Mouse (Mus musculus) forebrain, embryonic 14.5 days (tissue): ENCODE measurements around the gene Utp20. TPM values are rescaled to one million over a fixed set of nuclear protein-coding genes. Genes with fewer than 3 reads are reported as not detected.
"Not testable (repeated sequence)": the region's sequence is repeated elsewhere in the genome, so short reads cannot be mapped to it uniquely, and the experiment has no call there.

Source experiments
- ATAC-seq: fragments of 200-750 bp; cut with Nextera tagmentation; 2 replicates; pipeline ENCODE4 v1.8.0; 2017; ENCODE audit warnings: mild to moderate bottlenecking, moderate library complexity
- DNase-seq: peaks from one replicate; pipeline ENCODE4 v3.0.0-alpha.2; 2015; ENCODE audit warnings: low spot score
- H3K27ac ChIP-seq: fragments of 300-500 bp; sonication (generic); 2 replicates; pipeline ENCODE4 v1.5.1; 2014; ENCODE audit warnings: low read depth, mild to moderate bottlenecking, control low read depth, low read length, moderate library complexity
- H3K27me3 ChIP-seq: fragments of 300-500 bp; sonication (generic); replicated peaks from 2 replicates; pipeline ENCODE4 v1.6.1; 2014; ENCODE audit warnings: low read length, control low read depth, mixed read lengths; ENCODE audit not compliant: control insufficient read depth, insufficient read depth
- H3K36me3 ChIP-seq: fragments of 300-500 bp; sonication (generic); 2 replicates; pipeline ENCODE4 v1.6.1; 2014; ENCODE audit warnings: low read length, control low read depth; ENCODE audit not compliant: control insufficient read depth, insufficient read depth
- H3K4me1 ChIP-seq: fragments of 300-500 bp; sonication (generic); 2 replicates; pipeline ENCODE4 v1.6.1; 2014; ENCODE audit warnings: antibody characterized with exemption, low read length, control low read depth; ENCODE audit not compliant: control insufficient read depth, insufficient read depth
- H3K4me2 ChIP-seq: fragments of 300-500 bp; sonication (generic); 2 replicates; pipeline ENCODE4 v1.6.1; 2014; ENCODE audit warnings: mild to moderate bottlenecking, control low read depth, low read length
- H3K4me3 ChIP-seq: fragments of 300-500 bp; sonication (generic); 2 replicates; pipeline ENCODE4 v1.5.1; 2014; ENCODE audit warnings: low read depth, low read length, control low read depth
- H3K9ac ChIP-seq: fragments of 300-500 bp; sonication (generic); 2 replicates; pipeline ENCODE4 v1.6.1; 2014; ENCODE audit warnings: mild to moderate bottlenecking, low read length, control low read depth, moderate library complexity
- H3K9me3 ChIP-seq: fragments of 300-500 bp; sonication (generic); replicated peaks from 2 replicates; pipeline ENCODE4 v1.6.1; 2016; ENCODE audit warnings: low read length, control low read depth, mixed read lengths; ENCODE audit not compliant: control insufficient read depth
- WGBS: fragments of 180-500 bp; shearing (Covaris S2); extraction: QIAGEN DNeasy Blood & Tissue Kit; methylation state at CpG from one replicate; pipeline ENCODE4 v1.1.7; 2014; 5-methylcytosine and 5-hydroxymethylcytosine counted together
- polyA plus RNA-seq: library from polyadenylated mRNA; unstranded; fragments of >200 nt; fragmentation: Nextera tagmentation; extraction: Ambion mirVana; gene quantifications from 2 replicates; pipeline ENCODE4 v1.2.1, GENCODE M21; 2014

The Utp20 gene
- polyA plus RNA-seq, 1 experiment from 2014 or later, result 11.7 TPM

- H3K27me3 ChIP-seq, result no peaks in the 10 kb centered on the region
- ATAC-seq (no peak), DNase-seq (no peak)
- no peak overlapping the region for H3K4me3 ChIP-seq
- no peaks in the 10 kb centered on the region for H3K4me1 ChIP-seq
- H3K9ac ChIP-seq, result no peak overlapping the region
- no peaks in the 10 kb centered on the region for H3K9me3 ChIP-seq
- no peak overlapping the region for H3K4me2 ChIP-seq
- 71% methylated on average over 2 of the region's 2 CpGs for WGBS
- H3K36me3 ChIP-seq, result no peaks in the 10 kb centered on the region
- H3K27ac ChIP-seq, result no peak overlapping the region
Measured at GRCm38 (mm10) chr10:88834227-88834626, 7.6 kb upstream of the Utp20 start.

- Histone ChIP-seq H3K4me1 (peaks cover 11% of the 10 kb centered on the region), H3K36me3 (peaks cover 11% of the 10 kb centered on the region; the same call in 1 of the 2 replicates), H3K9ac (no peak overlapping the region), H3K4me2 (no peak overlapping the region), H3K4me3 (no peak overlapping the region), H3K27me3 (no peaks in the 10 kb centered on the region), H3K9me3 (no peaks in the 10 kb centered on the region), H3K27ac (no peak overlapping the region)
- DNase-seq, result no peak
- ATAC-seq, result no peak
Measured at GRCm38 (mm10) chr10:88828361-88828760, 1.8 kb upstream of the Utp20 start.

- Histone ChIP-seq H3K4me1 (peaks cover 11% of the 10 kb centered on the region), H3K36me3 (peaks cover 16% of the 10 kb centered on the region), H3K9me3 (no peaks in the 10 kb centered on the region), H3K4me2 (peak overlapping the region; percentile 80), H3K4me3 (0 out of 2 replicates have a peak overlapping the region, but pooled peaks have one; percentile 63), H3K27ac (no peak overlapping the region), H3K9ac (no peak overlapping the region), H3K27me3 (no peaks in the 10 kb centered on the region)
- WGBS, result 93% methylated on average over 4 of the region's 4 CpGs
- DNase-seq (no peak), ATAC-seq (no peak)
Measured at GRCm38 (mm10) chr10:88827596-88827995, 992 bp upstream of the Utp20 start.

- 5% methylated on average over 6 of the region's 6 CpGs for WGBS
- peak; percentile 67 for ATAC-seq
Measured at GRCm38 (mm10) chr10:88826947-88827306, 323 bp upstream of the Utp20 start.

GRCm38 (mm10) chr10:88817335-88817734 lies 9.3 kb downstream of the Utp20 start:
- Histone ChIP-seq H3K9ac (no peak overlapping the region), H3K9me3 (no peaks in the 10 kb centered on the region), H3K4me3 (no peak overlapping the region), H3K36me3 (peaks cover 76% of the 10 kb centered on the region), H3K27me3 (no peaks in the 10 kb centered on the region), H3K4me1 (no peaks in the 10 kb centered on the region), H3K4me2 (no peak overlapping the region), H3K27ac (no peak overlapping the region)
- ATAC-seq (no peak), DNase-seq (no peak)
- WGBS, result 95% methylated on average over 5 of the region's 5 CpGs

More at GRCm38 (mm10) chr10:88826947-88827306, 323 bp upstream of the Utp20 start:
- H3K4me1 ChIP-seq, result peaks cover 11% of the 10 kb centered on the region
- peak overlapping the region; percentile 80 for H3K4me2 ChIP-seq
- H3K4me3 ChIP-seq, result peak overlapping the region; percentile 63
- not testable (repeated sequence) for H3K27me3 ChIP-seq, H3K9me3 ChIP-seq, H3K27ac ChIP-seq, DNase-seq
- peaks cover 19% of the 10 kb centered on the region for H3K36me3 ChIP-seq
- peak overlapping the region; percentile 62 for H3K9ac ChIP-seq

GRCm38 (mm10) chr10:88815256-88815655 lies 11.3 kb downstream of the Utp20 start:
- WGBS, result 88% methylated on average over 2 of the region's 2 CpGs

GRCm38 (mm10) chr10:88811704-88812103 lies 14.9 kb downstream of the Utp20 start:
- DNase-seq, result no peak
- H3K4me2 ChIP-seq, result no peak overlapping the region
- no peak for ATAC-seq
- H3K9ac ChIP-seq, result no peak overlapping the region
- no peak overlapping the region for H3K27ac ChIP-seq
- no peaks in the 10 kb centered on the region for H3K27me3 ChIP-seq
- H3K4me1 ChIP-seq, result no peaks in the 10 kb centered on the region
- 92% methylated on average over 5 of the region's 5 CpGs for WGBS
- H3K4me3 ChIP-seq, result no peak overlapping the region
- H3K9me3 ChIP-seq, result no peaks in the 10 kb centered on the region
- H3K36me3 ChIP-seq, result peaks cover 77% of the 10 kb centered on the region

More at GRCm38 (mm10) chr10:88815256-88815655, 11.3 kb downstream of the Utp20 start:
- DNase-seq (no peak), ATAC-seq (no peak)
- Histone ChIP-seq H3K27ac (no peak overlapping the region), H3K9ac (no peak overlapping the region), H3K4me2 (no peak overlapping the region), H3K4me3 (no peak overlapping the region), H3K36me3 (peaks cover 74% of the 10 kb centered on the region), H3K9me3 (no peaks in the 10 kb centered on the region), H3K27me3 (no peaks in the 10 kb centered on the region), H3K4me1 (no peaks in the 10 kb centered on the region)

GRCm38 (mm10) chr10:88802236-88802635 lies 24.4 kb downstream of the Utp20 start:
- Histone ChIP-seq H3K4me2 (no peak overlapping the region), H3K36me3 (peaks cover 47% of the 10 kb centered on the region), H3K27me3 (no peaks in the 10 kb centered on the region), H3K9ac (no peak overlapping the region), H3K4me1 (no peaks in the 10 kb centered on the region), H3K4me3 (no peak overlapping the region), H3K27ac (no peak overlapping the region), H3K9me3 (no peaks in the 10 kb centered on the region)
- ATAC-seq, result no peak
- no peak for DNase-seq
- 81% methylated on average over 3 of the region's 3 CpGs for WGBS

GRCm38 (mm10) chr10:88799381-88799780 lies 27.2 kb downstream of the Utp20 start:
- ATAC-seq, result no peak
- Histone ChIP-seq H3K27ac (no peak overlapping the region), H3K36me3 (peaks cover 48% of the 10 kb centered on the region), H3K4me2 (no peak overlapping the region), H3K4me3 (no peak overlapping the region), H3K9ac (no peak overlapping the region), H3K9me3 (no peaks in the 10 kb centered on the region), H3K4me1 (no peaks in the 10 kb centered on the region), H3K27me3 (no peaks in the 10 kb centered on the region)
- no peak for DNase-seq
- 93% methylated on average over 7 of the region's 7 CpGs for whole genome bisulfite sequencing
